Mouse (Mus musculus) testis, adult 2 months (tissue): ENCODE results near the gene Kctd3.

ENCODE experiments used
- CTCF ChIP-seq: fragments of 200-500 bp; IDR thresholded peaks from 2 replicates; pipeline ENCODE4 v1.5.1; 2012; ENCODE audit warnings: low read depth, mild to moderate bottlenecking, inconsistent platforms, low read length, moderate library complexity; ENCODE audit not compliant: control insufficient read depth, insufficient read depth, insufficient replicate concordance
- POLR2A ChIP-seq: fragments of 200-500 bp; IDR thresholded peaks from 2 replicates; pipeline ENCODE4 v1.6.1; 2012; ENCODE audit warnings: low read depth, mild to moderate bottlenecking, inconsistent platforms, low read length, moderate library complexity; ENCODE audit not compliant: control insufficient read depth

DNA sequence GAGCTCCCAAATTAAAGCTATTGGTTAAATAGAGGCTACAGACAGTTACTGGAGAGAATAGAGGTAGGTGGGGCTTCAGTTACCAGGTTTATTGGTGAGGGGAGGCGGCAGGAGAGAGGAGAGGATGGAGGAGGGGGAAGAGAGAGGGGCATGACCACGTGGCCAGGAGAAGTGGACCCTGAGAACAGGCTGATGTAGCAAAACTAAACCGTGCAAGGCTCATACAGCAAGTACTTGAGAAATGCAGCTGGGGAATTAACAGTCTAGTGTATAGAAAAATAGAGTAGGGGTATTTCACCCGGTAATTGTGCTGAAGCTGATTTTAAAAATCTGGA, 5.9 kb upstream of the Kctd3 start:
- TF ChIP-seq POLR2A (no peak), CTCF (no peak)
